Mouse (Mus musculus): Measurements from ENCODE around the gene Ssmem1. TPM values are rescaled to one million over a fixed set of nuclear protein-coding genes. Genes with fewer than 3 reads are reported as not detected.

Ssmem1 gene
- polyA plus RNA-seq, 2 experiments = 0.10 to 0.14 TPM

GRCm38 (mm10) chr6:30562132-30562531, 52.5 kb downstream of the Ssmem1 start:
- no peak for DNase-seq (ENCODE audit: low read depth in 3 of 3, low spot score in 3 of 3)
- Histone ChIP-seq H3K27me3 (ENCODE audit: control insufficient read depth, insufficient read depth, low read length) (no peaks in the 10 kb centered on the region), H3K9me3 (ENCODE audit: control insufficient read depth, low read length) (no peaks in the 10 kb centered on the region), H3K4me1 (replicated peaks; ENCODE audit: control insufficient read depth in 2 of 2, insufficient read depth in 2 of 2, low read length in 1 of 2) (no peaks in the 10 kb centered on the region), H3K27ac (no peak overlapping the region), H3K36me3 (replicated peaks; ENCODE audit: control insufficient read depth, insufficient read depth, low read depth) (no peaks in the 10 kb centered on the region), H3K9ac (replicated peaks) (no peak overlapping the region), H3K4me2 (ENCODE audit: low read depth) (no peak overlapping the region), H3K4me3 (ENCODE audit: insufficient read depth in 1 of 2, low read depth in 2 of 2, low read length in 2 of 2) (no peak overlapping the region)
- no peak for ATAC-seq (ENCODE audit: insufficient read depth)
- TF ChIP-seq CTCF (IDR thresholded peaks at IDR 0.05; ENCODE audit: low read depth) = no peak
- TF ChIP-seq EP300 (IDR thresholded peaks at IDR 0.05; ENCODE audit: low read depth) = no peak
- 39% methylated on average over 4 of the region's 4 CpGs for WGBS (ENCODE audit: insufficient replicate concordance)

GRCm38 (mm10) chr6:30563575-30563974, 53.9 kb downstream of the Ssmem1 start:
- no peak for ATAC-seq (ENCODE audit: insufficient read depth)
- H3K27me3 ChIP-seq (ENCODE audit: control insufficient read depth, insufficient read depth, low read length) = no peaks in the 10 kb centered on the region
- DNase-seq (ENCODE audit: low read depth in 3 of 3, low spot score in 3 of 3) = no peak
- no peak overlapping the region for H3K4me3 ChIP-seq (ENCODE audit: insufficient read depth in 1 of 2, low read depth in 2 of 2, low read length in 2 of 2)
- WGBS (ENCODE audit: insufficient replicate concordance) = 49% methylated on average over 6 of the region's 6 CpGs
- no peak overlapping the region for H3K4me2 ChIP-seq (ENCODE audit: low read depth)
- TF ChIP-seq EP300 (IDR thresholded peaks at IDR 0.05; ENCODE audit: low read depth) = no peak
- TF ChIP-seq CTCF (IDR thresholded peaks at IDR 0.05; ENCODE audit: low read depth) = no peak
- H3K9me3 ChIP-seq (ENCODE audit: control insufficient read depth, low read length) = no peaks in the 10 kb centered on the region
- H3K4me1 ChIP-seq (replicated peaks; ENCODE audit: control insufficient read depth in 2 of 2, insufficient read depth in 2 of 2, low read length in 1 of 2) = no peaks in the 10 kb centered on the region
- no peaks in the 10 kb centered on the region for H3K36me3 ChIP-seq (replicated peaks; ENCODE audit: control insufficient read depth, insufficient read depth, low read depth)
- H3K27ac ChIP-seq = no peak overlapping the region
- H3K9ac ChIP-seq (replicated peaks) = no peak overlapping the region

GRCm38 (mm10) chr6:30564051-30564450, 54.4 kb downstream of the Ssmem1 start:
- no peaks in the 10 kb centered on the region for H3K36me3 ChIP-seq (replicated peaks; ENCODE audit: control insufficient read depth, insufficient read depth, low read depth)
- DNase-seq (ENCODE audit: low read depth in 3 of 3, low spot score in 3 of 3) = no peak
- no peak overlapping the region for H3K27ac ChIP-seq
- H3K27me3 ChIP-seq (ENCODE audit: control insufficient read depth, insufficient read depth, low read length) = no peaks in the 10 kb centered on the region
- H3K4me1 ChIP-seq (replicated peaks; ENCODE audit: control insufficient read depth in 2 of 2, insufficient read depth in 2 of 2, low read length in 1 of 2) = no peaks in the 10 kb centered on the region
- no peak overlapping the region for H3K9ac ChIP-seq (replicated peaks)
- H3K9me3 ChIP-seq (ENCODE audit: control insufficient read depth, low read length) = no peaks in the 10 kb centered on the region
- H3K4me2 ChIP-seq (ENCODE audit: low read depth) = no peak overlapping the region
- no peak overlapping the region for H3K4me3 ChIP-seq (ENCODE audit: insufficient read depth in 1 of 2, low read depth in 2 of 2, low read length in 2 of 2)
- no peak for ATAC-seq (ENCODE audit: insufficient read depth)
- TF ChIP-seq EP300 (IDR thresholded peaks at IDR 0.05; ENCODE audit: low read depth) (no peak), CTCF (IDR thresholded peaks at IDR 0.05; ENCODE audit: low read depth) (no peak)
- WGBS (ENCODE audit: insufficient replicate concordance) = 80% methylated on average over 6 of the region's 6 CpGs

GRCm38 (mm10) chr6:30568069-30568468, 58.4 kb downstream of the Ssmem1 start, which contains the start of gene Cpa4:
Gene Cpa4, plus strand, starts transcription at chr6:30568369.
- Histone ChIP-seq H3K27ac (no peak within 1 kb of the TSS), H3K27me3 (ENCODE audit: control insufficient read depth, insufficient read depth, low read length) (no peaks in the 10 kb centered on the region), H3K4me3 (ENCODE audit: insufficient read depth in 1 of 2, low read depth in 2 of 2, low read length in 2 of 2) (no peak within 1 kb of the TSS), H3K36me3 (replicated peaks; ENCODE audit: control insufficient read depth, insufficient read depth, low read depth) (no peaks in the 10 kb centered on the region), H3K9me3 (ENCODE audit: control insufficient read depth, low read length) (no peaks in the 10 kb centered on the region), H3K9ac (replicated peaks) (no peak within 1 kb of the TSS), H3K4me1 (replicated peaks; ENCODE audit: control insufficient read depth in 2 of 2, insufficient read depth in 2 of 2, low read length in 1 of 2) (no peaks in the 10 kb centered on the region), H3K4me2 (ENCODE audit: low read depth) (no peak within 1 kb of the TSS)
- TF ChIP-seq EP300 (IDR thresholded peaks at IDR 0.05; ENCODE audit: low read depth) (no peak), CTCF (IDR thresholded peaks at IDR 0.05; ENCODE audit: low read depth) (no peak)
- 60% methylated on average over 5 of the region's 5 CpGs for WGBS (ENCODE audit: insufficient replicate concordance)
- DNase-seq (ENCODE audit: low read depth in 3 of 3, low spot score in 3 of 3) (no peak), ATAC-seq (ENCODE audit: insufficient read depth) (no peak)

- ATAC-seq (ENCODE audit: insufficient read depth) = no peak
- Histone ChIP-seq H3K4me1 (replicated peaks; ENCODE audit: control insufficient read depth in 2 of 2, insufficient read depth in 2 of 2, low read length in 1 of 2) (no peaks in the 10 kb centered on the region), H3K9ac (replicated peaks) (no peak overlapping the region), H3K36me3 (replicated peaks; ENCODE audit: control insufficient read depth, insufficient read depth, low read depth) (no peaks in the 10 kb centered on the region), H3K4me2 (ENCODE audit: low read depth) (no peak overlapping the region), H3K9me3 (ENCODE audit: control insufficient read depth, low read length) (no peaks in the 10 kb centered on the region), H3K27ac (no peak overlapping the region), H3K4me3 (ENCODE audit: insufficient read depth in 1 of 2, low read depth in 2 of 2, low read length in 2 of 2) (no peak overlapping the region), H3K27me3 (ENCODE audit: control insufficient read depth, insufficient read depth, low read length) (no peaks in the 10 kb centered on the region)
- no peak for DNase-seq (ENCODE audit: low read depth in 3 of 3, low spot score in 3 of 3)
- WGBS (ENCODE audit: insufficient replicate concordance) = 73% methylated on average over 10 of the region's 10 CpGs
- no peak for TF ChIP-seq EP300 (IDR thresholded peaks at IDR 0.05; ENCODE audit: low read depth)
- no peak for TF ChIP-seq CTCF (IDR thresholded peaks at IDR 0.05; ENCODE audit: low read depth)
These were observed 59.7 kb downstream of the Ssmem1 start for GRCm38 (mm10) chr6:30569331-30569730.

Other genes starting within 250 kb of the Ssmem1 start
- gene Ube2h, start 205.3 kb upstream of the Ssmem1 start, polyA plus RNA-seq (2012; rRNA removed) = 13.8 and 18.7 TPM in 2 replicates
- gene Ube2h, start 205.3 kb upstream of the Ssmem1 start, polyA plus RNA-seq (2014; fragmentation: Nextera tagmentation; extraction: Ambion mirVana) = 27.4 and 29.6 TPM in 2 replicates
- 11.9 and 13.7 TPM in 2 replicates for gene Zc3hc1, start 118.8 kb upstream of the Ssmem1 start, polyA plus RNA-seq (2012; rRNA removed)
- 23.4 and 24.1 TPM in 2 replicates for gene Zc3hc1, start 118.8 kb upstream of the Ssmem1 start, polyA plus RNA-seq (2014; fragmentation: Nextera tagmentation; extraction: Ambion mirVana)
- 8.0 and 12.8 TPM in 2 replicates for gene Klhdc10, start 108.0 kb upstream of the Ssmem1 start, polyA plus RNA-seq (2012; rRNA removed)
- gene Klhdc10, start 108.0 kb upstream of the Ssmem1 start, polyA plus RNA-seq (2014; fragmentation: Nextera tagmentation; extraction: Ambion mirVana) = 8.9 and 9.4 TPM in 2 replicates
- 15.9 and 17.6 TPM in 2 replicates for gene Tmem209, start 66 bp upstream of the Ssmem1 start, polyA plus RNA-seq (2012; rRNA removed)
- gene Tmem209, start 66 bp upstream of the Ssmem1 start, polyA plus RNA-seq (2014; fragmentation: Nextera tagmentation; extraction: Ambion mirVana) = 19.6 and 20.0 TPM in 2 replicates
- gene Cpa2, start 31.7 kb downstream of the Ssmem1 start, polyA plus RNA-seq (2012; rRNA removed) = 0.60 and 0.63 TPM in 2 replicates
- 0.56 and 2.1 TPM in 2 replicates for gene Cpa2, start 31.7 kb downstream of the Ssmem1 start, polyA plus RNA-seq (2014; fragmentation: Nextera tagmentation; extraction: Ambion mirVana)
- gene Cpa4, start 58.5 kb downstream of the Ssmem1 start, polyA plus RNA-seq (2012; rRNA removed) = 0.05 and 0.07 TPM in 2 replicates
- 0.05 TPM in 1 of 2 replicates, not detected in the other for gene Cpa4, start 58.5 kb downstream of the Ssmem1 start, polyA plus RNA-seq (2014; fragmentation: Nextera tagmentation; extraction: Ambion mirVana)
- gene Cpa5, start 101.2 kb downstream of the Ssmem1 start, polyA plus RNA-seq (2012; rRNA removed) = 0.02 TPM in 1 of 2 replicates, not detected in the other
- not detected in 2 replicates for gene Cpa5, start 101.2 kb downstream of the Ssmem1 start, polyA plus RNA-seq (2014; fragmentation: Nextera tagmentation; extraction: Ambion mirVana)
- 1.4 and 2.1 TPM in 2 replicates for gene Cpa1, start 129.4 kb downstream of the Ssmem1 start, polyA plus RNA-seq (2012; rRNA removed)
- gene Cpa1, start 129.4 kb downstream of the Ssmem1 start, polyA plus RNA-seq (2014; fragmentation: Nextera tagmentation; extraction: Ambion mirVana) = 0.11 and 1.5 TPM in 2 replicates
- gene Cep41, start 183.9 kb downstream of the Ssmem1 start, polyA plus RNA-seq (2012; rRNA removed) = 2.4 and 3.6 TPM in 2 replicates
- gene Cep41, start 183.9 kb downstream of the Ssmem1 start, polyA plus RNA-seq (2014; fragmentation: Nextera tagmentation; extraction: Ambion mirVana) = 4.0 and 4.7 TPM in 2 replicates
- gene Mest, start 213.7 kb downstream of the Ssmem1 start, polyA plus RNA-seq (2012; rRNA removed) = 116 and 117 TPM in 2 replicates
- gene Mest, start 213.7 kb downstream of the Ssmem1 start, polyA plus RNA-seq (2014; fragmentation: Nextera tagmentation; extraction: Ambion mirVana) = 169 and 174 TPM in 2 replicates

Measured in liver, embryonic 14.5 days (tissue).